Mouse (Mus musculus) lung, postnatal 14 days (tissue): ENCODE data around the gene Ppp2r5c.
A peak's percentile ranks its signal among the peaks of the same experiment; 100 is the strongest.

Source experiments
- DNase-seq: peaks from one replicate; pipeline ENCODE4 v3.0.0; 2021

The Ppp2r5c gene

GRCm38 (mm10) chr12:110444530-110444929 is 2.4 kb upstream of the Ppp2r5c start:
- no peak for DNase-seq

GRCm38 (mm10) chr12:110445775-110446174 is 1.1 kb upstream of the Ppp2r5c start:
- no peak for DNase-seq

- DNase-seq = peak; percentile 42
Measured at GRCm38 (mm10) chr12:110447306-110447705, 386 bp downstream of the Ppp2r5c start.

GRCm38 (mm10) chr12:110448767-110449166 is 1.8 kb downstream of the Ppp2r5c start:
- no peak for DNase-seq

- DNase-seq = peak; percentile 81
Measured at GRCm38 (mm10) chr12:110454223-110454622, 7.3 kb downstream of the Ppp2r5c start.

- no peak for DNase-seq
Measured at GRCm38 (mm10) chr12:110456024-110456423, 9.1 kb downstream of the Ppp2r5c start.

GRCm38 (mm10) chr12:110458667-110459066 is 11.7 kb downstream of the Ppp2r5c start:
- DNase-seq = no peak

GRCm38 (mm10) chr12:110460418-110461300 is 13.7 kb downstream of the Ppp2r5c start:
- peak; percentile 59 for DNase-seq

GRCm38 (mm10) chr12:110463711-110464110 is 16.8 kb downstream of the Ppp2r5c start:
- DNase-seq = no peak

- DNase-seq = no peak
Measured at GRCm38 (mm10) chr12:110471426-110471825, 24.5 kb downstream of the Ppp2r5c start.

GRCm38 (mm10) chr12:110472247-110472646 is 25.3 kb downstream of the Ppp2r5c start:
- DNase-seq = no peak

GRCm38 (mm10) chr12:110474497-110474896 is 27.6 kb downstream of the Ppp2r5c start:
- no peak for DNase-seq

- DNase-seq = no peak
Measured at GRCm38 (mm10) chr12:110476561-110476960, 29.6 kb downstream of the Ppp2r5c start.

- no peak for DNase-seq
Measured at GRCm38 (mm10) chr12:110477906-110478305, 31.0 kb downstream of the Ppp2r5c start.

- DNase-seq = no peak
Measured at GRCm38 (mm10) chr12:110478601-110479008, 31.7 kb downstream of the Ppp2r5c start.

- DNase-seq = no peak
Measured at GRCm38 (mm10) chr12:110479268-110479667, 32.3 kb downstream of the Ppp2r5c start.

GRCm38 (mm10) chr12:110480701-110481100 is 33.8 kb downstream of the Ppp2r5c start:
- no peak for DNase-seq

GRCm38 (mm10) chr12:110483761-110484160 is 36.8 kb downstream of the Ppp2r5c start:
- no peak for DNase-seq

GRCm38 (mm10) chr12:110484824-110485584 is 38.1 kb downstream of the Ppp2r5c start:
- no peak for DNase-seq

GRCm38 (mm10) chr12:110485585-110486331 is 38.8 kb downstream of the Ppp2r5c start:
- DNase-seq = peak; percentile 81

GRCm38 (mm10) chr12:110486852-110487251 is 39.9 kb downstream of the Ppp2r5c start:
- DNase-seq = no peak

- DNase-seq = no peak
Measured at GRCm38 (mm10) chr12:110488031-110488430, 41.1 kb downstream of the Ppp2r5c start.
